Mouse (Mus musculus): ENCODE measurements around the gene Dcpp1. TPM values are rescaled to one million over a fixed set of nuclear protein-coding genes. Genes with fewer than 3 reads are reported as not detected.
"Not testable (repeated sequence)": the region's sequence is repeated elsewhere in the genome, so short reads cannot be mapped to it uniquely, and the experiment has no call there.

The Dcpp1 gene
- total and polyA plus RNA-seq, 2 experiments from 2014 or later: not detected

DNA sequence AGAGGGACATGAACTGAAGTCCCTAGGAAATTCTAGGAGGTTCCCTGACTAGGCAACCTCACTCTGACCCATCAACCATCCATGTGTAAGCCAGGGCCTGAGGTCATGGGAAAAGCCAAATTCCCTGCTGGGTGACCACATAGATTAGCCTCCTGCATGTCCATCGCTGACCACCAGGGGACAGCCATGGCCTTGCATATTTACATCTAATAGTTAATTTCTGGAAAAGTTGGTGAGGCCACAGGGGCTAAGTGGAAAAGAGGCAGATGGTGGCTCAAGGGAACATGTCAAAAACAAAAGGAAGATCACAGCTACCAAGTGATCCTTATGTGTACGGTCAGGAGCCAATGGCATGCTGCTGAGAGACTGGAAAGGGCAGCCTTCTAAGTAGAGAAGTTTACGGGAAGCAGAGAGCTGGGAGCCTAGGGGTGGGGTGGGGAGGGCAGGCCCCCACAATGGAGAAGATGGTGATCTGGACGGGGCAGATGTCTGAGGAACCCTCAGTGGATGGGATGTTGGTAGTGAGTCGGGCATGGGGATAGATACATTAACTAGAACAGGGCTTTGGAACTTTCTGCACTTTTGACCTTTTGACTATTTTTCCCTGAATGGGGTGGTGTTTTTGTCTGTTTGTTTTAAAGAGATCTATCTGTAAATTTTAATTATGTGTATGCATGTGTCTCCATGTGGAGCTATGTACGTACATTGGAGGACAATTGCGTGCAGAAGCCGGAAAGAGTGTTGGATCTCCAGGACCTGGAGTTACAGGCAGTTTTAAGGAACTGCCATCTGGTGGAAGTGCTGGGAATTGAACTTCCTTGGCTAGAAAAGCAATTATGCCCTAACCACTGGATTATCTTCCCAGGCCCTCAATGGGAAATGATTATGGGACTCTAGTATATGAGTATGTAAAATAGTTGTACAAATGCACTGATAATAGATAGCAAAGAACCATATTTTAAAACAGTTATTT is 6.5 kb upstream of the Dcpp1 start:
- no peaks in the 10 kb centered on the region for H3K27me3 ChIP-seq (ENCODE audit: control insufficient read depth, insufficient read depth, low read length)
- DNase-seq (ENCODE audit: low spot score) (peak; percentile 41), ATAC-seq (ENCODE audit: insufficient read depth, low read depth) (peak; percentile 63; the same call in 1 of the 2 replicates)
- 43% methylated on average over 8 of the region's 8 CpGs for WGBS
- H3K36me3 ChIP-seq (replicated peaks; ENCODE audit: control insufficient read depth, insufficient read depth, low read length): no peaks in the 10 kb centered on the region
- no peak overlapping the region for H3K9ac ChIP-seq (replicated peaks; ENCODE audit: low read depth, low read length)
- H3K4me2 ChIP-seq (ENCODE audit: low read depth, low read length): no peak overlapping the region
- no peaks in the 10 kb centered on the region for H3K4me1 ChIP-seq (ENCODE audit: control insufficient read depth, insufficient read depth)
- no peaks in the 10 kb centered on the region for H3K9me3 ChIP-seq (replicated peaks; ENCODE audit: control insufficient read depth, low read length)
- TF ChIP-seq CTCF (IDR thresholded peaks at IDR 0.05; ENCODE audit: low read depth) (peak; percentile 77), EP300 (IDR thresholded peaks at IDR 0.05; ENCODE audit: low read depth) (no peak)
- H3K27ac ChIP-seq (ENCODE audit: low read depth): no peak overlapping the region
- H3K4me3 ChIP-seq (ENCODE audit: low read depth, low read length): no peak overlapping the region

DNA sequence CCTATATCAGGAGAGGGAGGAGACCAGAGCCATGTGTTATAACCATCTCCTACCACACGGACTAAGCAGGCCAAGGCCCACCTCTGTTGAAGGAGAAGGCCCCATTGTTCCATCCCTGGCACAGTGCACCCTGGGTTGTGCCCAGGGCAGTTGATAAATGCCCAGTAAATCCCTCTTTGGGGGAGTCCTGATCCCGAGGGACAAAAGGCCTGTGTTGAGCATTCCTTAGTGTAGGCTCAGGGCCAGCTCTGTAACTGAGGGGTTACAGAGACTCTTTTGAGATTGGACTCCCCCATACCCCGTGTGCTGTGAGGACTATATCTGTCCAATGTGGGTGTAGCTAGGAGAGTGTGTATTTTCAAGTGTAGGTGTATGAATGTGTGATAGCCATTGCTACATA is 3.9 kb upstream of the Dcpp1 start:
- Histone ChIP-seq H3K4me1 (ENCODE audit: control insufficient read depth, insufficient read depth) (no peaks in the 10 kb centered on the region), H3K9me3 (replicated peaks; ENCODE audit: control insufficient read depth, low read length) (no peaks in the 10 kb centered on the region), H3K36me3 (replicated peaks; ENCODE audit: control insufficient read depth, insufficient read depth, low read length) (no peaks in the 10 kb centered on the region), H3K4me2 (ENCODE audit: low read depth, low read length) (no peak overlapping the region), H3K27ac (ENCODE audit: low read depth) (no peak overlapping the region), H3K27me3 (ENCODE audit: control insufficient read depth, insufficient read depth, low read length) (no peaks in the 10 kb centered on the region), H3K9ac (replicated peaks; ENCODE audit: low read depth, low read length) (no peak overlapping the region), H3K4me3 (ENCODE audit: low read depth, low read length) (no peak overlapping the region)
- no peak for ATAC-seq (ENCODE audit: insufficient read depth, low read depth)
- no peak for DNase-seq (ENCODE audit: low spot score)
- 49% methylated on average over 3 of the region's 3 CpGs for WGBS
- no peak for TF ChIP-seq EP300 (IDR thresholded peaks at IDR 0.05; ENCODE audit: low read depth)
- TF ChIP-seq CTCF (IDR thresholded peaks at IDR 0.05; ENCODE audit: low read depth): no peak

DNA sequence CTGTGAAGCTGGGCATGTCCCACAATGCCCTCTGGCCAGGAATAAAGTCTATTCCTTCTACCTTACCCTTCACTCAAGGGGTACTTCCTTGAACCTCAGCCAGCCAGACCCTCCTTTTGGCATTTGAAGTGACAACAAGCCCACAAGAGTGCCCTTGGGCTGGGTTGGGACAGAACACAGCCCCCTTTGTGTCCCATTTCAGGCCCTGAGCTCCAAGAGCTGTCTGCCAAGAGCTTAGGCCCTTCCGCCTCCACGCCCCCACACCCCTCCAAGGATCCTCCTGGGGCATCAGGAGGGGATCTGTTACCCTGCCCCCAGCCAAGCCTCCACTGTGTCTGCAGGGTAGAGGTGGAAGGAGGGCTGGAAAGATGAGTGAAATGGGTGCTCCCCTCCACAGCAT is 3.5 kb upstream of the Dcpp1 start:
- ATAC-seq (ENCODE audit: insufficient read depth, low read depth): no peak

DNA sequence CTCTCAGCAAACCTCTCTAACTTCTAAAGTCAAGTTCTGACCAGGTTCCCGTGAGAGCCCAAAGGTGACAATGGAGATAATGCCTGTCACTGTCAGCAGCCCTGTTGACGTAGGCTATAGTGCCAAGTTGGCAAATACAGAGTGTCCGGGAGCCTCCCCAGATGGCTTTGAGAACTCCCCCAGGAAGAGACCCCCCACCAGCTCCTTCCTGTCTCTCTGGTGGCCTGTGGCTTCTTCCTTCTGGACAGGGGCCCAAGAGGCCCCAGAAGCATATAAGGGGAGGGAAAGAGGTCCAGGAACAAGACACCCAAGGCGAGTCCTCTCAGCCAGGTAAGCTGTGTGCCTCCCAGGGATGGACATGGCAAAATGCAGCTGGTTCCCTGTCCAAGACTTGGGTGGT is 36.5 kb downstream of the Dcpp1 start, which contains the start of gene Dcpp3:
Gene Dcpp3, plus strand, starts transcription at position 301 of the 400 bp plus-strand sequence.
- not testable (repeated sequence) for DNase-seq (ENCODE audit: low spot score); H3K4me2 ChIP-seq (ENCODE audit: low read depth, low read length); H3K4me1 ChIP-seq (ENCODE audit: control insufficient read depth, insufficient read depth); H3K36me3 ChIP-seq (replicated peaks; ENCODE audit: control insufficient read depth, insufficient read depth, low read length); H3K9me3 ChIP-seq (replicated peaks; ENCODE audit: control insufficient read depth, low read length); H3K27me3 ChIP-seq (ENCODE audit: control insufficient read depth, insufficient read depth, low read length); H3K27ac ChIP-seq (ENCODE audit: low read depth); H3K9ac ChIP-seq (replicated peaks; ENCODE audit: low read depth, low read length); H3K4me3 ChIP-seq (ENCODE audit: low read depth, low read length); ATAC-seq (ENCODE audit: insufficient read depth, low read depth)
- 37% methylated on average over 4 of the region's 4 CpGs for WGBS

More for the DNA sequence above, 3.5 kb upstream of the Dcpp1 start:
- H3K36me3 ChIP-seq (replicated peaks; ENCODE audit: control insufficient read depth, insufficient read depth, low read length): no peaks in the 10 kb centered on the region
- TF ChIP-seq CTCF (IDR thresholded peaks at IDR 0.05; ENCODE audit: low read depth) (no peak), EP300 (IDR thresholded peaks at IDR 0.05; ENCODE audit: low read depth) (no peak)
- no peaks in the 10 kb centered on the region for H3K4me1 ChIP-seq (ENCODE audit: control insufficient read depth, insufficient read depth)
- no peak overlapping the region for H3K4me2 ChIP-seq (ENCODE audit: low read depth, low read length)
- H3K27ac ChIP-seq (ENCODE audit: low read depth): no peak overlapping the region
- DNase-seq (ENCODE audit: low spot score): no peak
- no peak overlapping the region for H3K9ac ChIP-seq (replicated peaks; ENCODE audit: low read depth, low read length)
- H3K27me3 ChIP-seq (ENCODE audit: control insufficient read depth, insufficient read depth, low read length): no peaks in the 10 kb centered on the region
- no peak overlapping the region for H3K4me3 ChIP-seq (ENCODE audit: low read depth, low read length)
- no peaks in the 10 kb centered on the region for H3K9me3 ChIP-seq (replicated peaks; ENCODE audit: control insufficient read depth, low read length)
- WGBS: 91% methylated on average over 2 of the region's 2 CpGs

DNA sequence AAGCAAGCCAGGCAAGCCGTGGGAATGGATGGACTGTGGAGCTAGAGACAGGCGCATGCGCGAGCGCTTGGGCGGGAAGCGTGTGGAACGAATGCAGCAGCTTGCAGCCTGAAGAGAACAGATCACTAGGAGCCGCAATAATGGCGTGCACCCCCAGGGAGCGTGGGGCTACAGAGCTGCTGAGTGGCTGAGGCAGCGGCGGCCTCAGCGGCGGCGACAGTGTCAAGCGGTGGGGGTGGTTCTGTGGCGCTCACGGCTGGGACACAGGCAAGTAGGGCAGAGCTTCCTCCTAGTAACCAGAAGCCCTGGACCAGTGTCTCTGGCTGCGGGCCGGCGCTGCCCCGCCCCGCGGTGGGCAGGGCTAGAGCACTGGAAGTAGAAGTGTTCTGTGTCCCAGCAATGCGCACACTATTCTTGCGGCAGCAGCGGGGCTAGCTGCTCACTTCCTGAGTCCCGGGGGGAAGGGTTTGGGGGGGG is 43.9 kb downstream of the Dcpp1 start:
- no peak for TF ChIP-seq EP300 (IDR thresholded peaks at IDR 0.05; ENCODE audit: low read depth)
- no peak; the same call in 1 of the 2 replicates for TF ChIP-seq CTCF (IDR thresholded peaks at IDR 0.05; ENCODE audit: low read depth)
- peaks cover 9% of the 10 kb centered on the region for H3K4me1 ChIP-seq (ENCODE audit: control insufficient read depth, insufficient read depth)
- peak overlapping the region; percentile 62 for H3K9ac ChIP-seq (replicated peaks; ENCODE audit: low read depth, low read length)
- peak; percentile 98 for ATAC-seq (ENCODE audit: insufficient read depth, low read depth)
- WGBS: under 1% methylated on average over 29 of the region's 29 CpGs
- no peaks in the 10 kb centered on the region for H3K36me3 ChIP-seq (replicated peaks; ENCODE audit: control insufficient read depth, insufficient read depth, low read length)
- peak overlapping the region; percentile 82 for H3K4me2 ChIP-seq (ENCODE audit: low read depth, low read length)
- H3K4me3 ChIP-seq (ENCODE audit: low read depth, low read length): peak overlapping the region; percentile 60
- no peaks in the 10 kb centered on the region for H3K27me3 ChIP-seq (ENCODE audit: control insufficient read depth, insufficient read depth, low read length)
- H3K27ac ChIP-seq (ENCODE audit: low read depth): peak overlapping the region; percentile 87
- DNase-seq (ENCODE audit: low spot score): peak; percentile 88
- H3K9me3 ChIP-seq (replicated peaks; ENCODE audit: control insufficient read depth, low read length): no peaks in the 10 kb centered on the region
